Mouse (Mus musculus) CH12.LX (cell line): Measurements from ENCODE around the gene Marveld1. TPM values are rescaled to one million over a fixed set of nuclear protein-coding genes. Genes with fewer than 3 reads are reported as not detected.

Source experiments
- DNase-seq: peaks from one replicate; pipeline ENCODE4 v3.0.0-alpha.2; 2013; ENCODE audit errors: extremely low read depth
- H3K27ac ChIP-seq: 2 replicates; pipeline ENCODE4 v1.5.1; 2012; ENCODE audit warnings: low read depth, mild to moderate bottlenecking, control low read depth, moderate library complexity; ENCODE audit not compliant: insufficient read depth
- H3K27me3 ChIP-seq: replicated peaks from 2 replicates; pipeline ENCODE3; 2012; ENCODE audit warnings: inconsistent platforms
- H3K36me3 ChIP-seq, 2 experiments: replicated peaks in 1 of 2; 2 replicates each; pipeline versions ENCODE3 to v1.6.1; 2012; ENCODE audit warnings: inconsistent platforms in 1 of 2, low read length in 1 of 2, mild to moderate bottlenecking in 1 of 2, mixed read lengths in 1 of 2, moderate library complexity in 1 of 2; ENCODE audit not compliant: control insufficient read depth in 1 of 2, insufficient read depth in 1 of 2
- H3K4me1 ChIP-seq, 2 experiments: 2 replicates each; pipeline ENCODE4 v1.6.1; 2012; ENCODE audit warnings: inconsistent platforms in 1 of 2, moderate library complexity in 1 of 2; ENCODE audit not compliant: insufficient read depth in 2 of 2, control insufficient read depth in 1 of 2
- H3K4me2 ChIP-seq: 2 replicates; pipeline ENCODE4 v1.6.1; 2012; ENCODE audit warnings: low read depth, mild to moderate bottlenecking, control low read depth; ENCODE audit not compliant: poor library complexity, insufficient read depth, severe bottlenecking
- H3K4me3 ChIP-seq, 3 experiments: fragments of 150-350 bp in 1 of 3; sonication (generic) in 1 of 3; replicated peaks in 1 of 3; 2 replicates each; pipeline versions ENCODE3 to v1.5.1; 2011 to 2012; ENCODE audit warnings: low read depth in 2 of 3, low read length in 2 of 3, mild to moderate bottlenecking in 2 of 3, moderate library complexity in 2 of 3, control low read depth in 1 of 3, improper control_type of control experiment in 1 of 3, inconsistent platforms in 1 of 3, mixed read lengths in 1 of 3; ENCODE audit not compliant: poor library complexity in 1 of 3
- H3K79me2 ChIP-seq: replicated peaks from 2 replicates; pipeline ENCODE4 v1.6.1; 2012; ENCODE audit warnings: mild to moderate bottlenecking, moderate library complexity; ENCODE audit not compliant: control insufficient read depth, poor library complexity, insufficient read depth, severe bottlenecking; ENCODE audit errors: extremely low read depth
- H3K9ac ChIP-seq: 2 replicates; pipeline ENCODE4 v1.6.1; 2012; ENCODE audit warnings: low read depth, mild to moderate bottlenecking, control low read depth, moderate library complexity; ENCODE audit not compliant: insufficient read depth
- H3K9me3 ChIP-seq: replicated peaks from 2 replicates; pipeline ENCODE3; 2012; ENCODE audit warnings: low read length, inconsistent platforms, mixed read lengths
- BHLHE40 ChIP-seq: IDR thresholded peaks from 2 replicates; pipeline ENCODE4 v1.6.1; 2011; ENCODE audit warnings: mild to moderate bottlenecking, low read depth, low read length, improper control_type of control experiment
- CHD1 ChIP-seq: IDR thresholded peaks from 2 replicates; pipeline ENCODE4 v1.6.1; 2012; ENCODE audit warnings: low read depth, low read length, improper control_type of control experiment, inconsistent platforms
- CTCF ChIP-seq, 2 experiments: IDR thresholded peaks in 1 of 2; conservative IDR thresholded peaks in 1 of 2; 2 replicates each; pipeline ENCODE4 v1.5.1; 2011 to 2012; ENCODE audit warnings: low read depth in 2 of 2, low read length in 2 of 2, improper control_type of control experiment in 1 of 2, inconsistent platforms in 1 of 2, mild to moderate bottlenecking in 1 of 2, moderate library complexity in 1 of 2
- ELF1 ChIP-seq: IDR thresholded peaks from 2 replicates; pipeline ENCODE4 v1.6.1; 2014; ENCODE audit warnings: low read depth, mild to moderate bottlenecking, inconsistent platforms, low read length, improper control_type of control experiment
- GABPA ChIP-seq: IDR thresholded peaks from 2 replicates; pipeline ENCODE4 v1.6.1; 2012; ENCODE audit warnings: low read depth, low read length, improper control_type of control experiment, inconsistent platforms; ENCODE audit not compliant: insufficient replicate concordance
- HCFC1 ChIP-seq: IDR thresholded peaks from 2 replicates; pipeline ENCODE4 v1.6.1; 2012; ENCODE audit warnings: low read depth, mild to moderate bottlenecking, inconsistent platforms, low read length, improper control_type of control experiment
- JUND ChIP-seq: conservative IDR thresholded peaks from 2 replicates; pipeline ENCODE4 v1.6.1; 2011; ENCODE audit warnings: low read depth, low read length, improper control_type of control experiment
- MXI1 ChIP-seq: IDR thresholded peaks from 2 replicates; pipeline ENCODE4 v1.6.1; 2011; ENCODE audit warnings: mild to moderate bottlenecking, low read depth, low read length, improper control_type of control experiment
- NRF1 ChIP-seq: IDR thresholded peaks from 2 replicates; pipeline ENCODE4 v1.6.1; 2014; ENCODE audit warnings: low read depth, mild to moderate bottlenecking, inconsistent platforms, low read length, improper control_type of control experiment, moderate library complexity
- PAX5 ChIP-seq: IDR thresholded peaks from 2 replicates; pipeline ENCODE4 v1.6.1; 2012; ENCODE audit warnings: low read length, inconsistent platforms, mixed read lengths
- POLR2AphosphoS2 ChIP-seq: IDR thresholded peaks from 2 replicates; pipeline ENCODE4 v1.6.1; 2011; ENCODE audit warnings: low read depth, low read length, improper control_type of control experiment
- SMC3 ChIP-seq: IDR thresholded peaks from 2 replicates; pipeline ENCODE4 v1.6.1; 2011; ENCODE audit warnings: low read depth, low read length, improper control_type of control experiment
- TBP ChIP-seq: conservative IDR thresholded peaks from 2 replicates; pipeline ENCODE4 v1.6.1; 2011; ENCODE audit warnings: low read depth, low read length, improper control_type of control experiment
- TCF12 ChIP-seq: IDR thresholded peaks from 2 replicates; pipeline ENCODE4 v1.6.1; 2014; ENCODE audit warnings: low read depth, mild to moderate bottlenecking, inconsistent platforms, low read length, improper control_type of control experiment
- USF1 ChIP-seq: IDR thresholded peaks from 2 replicates; pipeline ENCODE4 v1.6.1; 2014; ENCODE audit warnings: low read depth, mild to moderate bottlenecking, inconsistent platforms, low read length, improper control_type of control experiment
- dilution Hi-C: fragments of 300-500 bp; cut with MboI; formaldehyde crosslinking; loops from 2 replicates; pipeline ENCODE4 v1.14.3; 2020; ENCODE audit warnings: low sequenced_read_pairs; ENCODE audit not compliant: extremely low pct_unique_long_range_greater_than_20kb, extremely low pct_ligation_motif_present
- in situ Hi-C: fragments of 300-500 bp; cut with MboI; formaldehyde crosslinking; loops from 3 replicates; pipeline ENCODE4 v1.14.3; 2019; ENCODE audit warnings: low sequenced_read_pairs, low pct_ligation_motif_present, low pct_unique_long_range_greater_than_20kb, mixed read lengths
- polyA plus RNA-seq: library from polyadenylated mRNA; unstranded; fragments of >175 nt; gene quantifications from 2 replicates; pipeline ENCODE4 v1.2.1, GENCODE M21; 2012; ENCODE audit warnings: low read depth; ENCODE audit not compliant: insufficient read length
- total RNA-seq, 2 experiments: library from RNA; depleted of rRNA; stranded (reverse); fragments of 300-350 nt in 1 of 2; fragments of >200 nt in 1 of 2; gene quantifications; 2 replicates each; pipeline ENCODE4 v1.2.3; 2012 to 2014

Gene Marveld1
- total and polyA plus RNA-seq, 3 experiments, result 0.07 TPM; not detected in 2

DNA sequence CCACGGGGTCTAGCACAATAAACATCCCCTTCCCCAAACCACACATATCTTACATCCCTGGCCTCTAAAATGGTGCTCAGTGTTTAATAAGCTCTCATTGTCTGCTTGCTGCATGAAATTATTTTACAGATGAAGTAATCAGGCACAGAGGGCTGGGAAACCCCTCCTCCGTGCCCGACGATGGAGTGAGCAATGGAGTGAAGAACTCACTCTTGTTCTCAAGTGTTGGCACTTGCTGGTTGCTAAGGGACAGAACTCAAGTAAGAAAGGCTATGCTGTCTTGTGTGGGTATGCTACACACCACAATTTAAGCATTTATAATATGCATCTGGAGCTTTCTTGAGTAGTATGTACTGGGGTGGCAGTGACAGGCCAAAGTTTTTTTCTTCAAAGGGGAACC is 2.0 kb upstream of the Marveld1 start:
- peaks cover 11% of the 10 kb centered on the region for H3K9me3 ChIP-seq
- H3K4me3 ChIP-seq, result no peak overlapping the region
- H3K9ac ChIP-seq, result no peak overlapping the region
- peaks cover 3% of the 10 kb centered on the region for H3K27me3 ChIP-seq
- dilution Hi-C loops (no loop called here), in situ Hi-C loops (no loop called here)
- peaks cover 4 to 17% of the 10 kb centered on the region in 2 experiments; a peak in 2 of 4 replicates for H3K4me1 ChIP-seq
- no peak for TF ChIP-seq SMC3
- TF ChIP-seq ELF1, result no peak
- TF ChIP-seq HCFC1, result no peak
- TF ChIP-seq JUND, result no peak
- no peak for TF ChIP-seq POLR2AphosphoS2
- TF ChIP-seq PAX5, result no peak
- TF ChIP-seq MXI1, result no peak
- no peak for TF ChIP-seq BHLHE40
- TF ChIP-seq TBP, result no peak
- no peak for TF ChIP-seq CHD1
- no peak for TF ChIP-seq GABPA
- no peaks in the 10 kb centered on the region for H3K36me3 ChIP-seq
- no peak overlapping the region for H3K4me2 ChIP-seq
- H3K79me2 ChIP-seq, result no peaks in the 10 kb centered on the region
- no peak overlapping the region for H3K27ac ChIP-seq
- no peak for DNase-seq

GRCm38 (mm10) chr19:42145731-42146130 is 1.5 kb upstream of the Marveld1 start:
- Histone ChIP-seq H3K27me3 (peaks cover 3% of the 10 kb centered on the region), H3K36me3 (no peaks in the 10 kb centered on the region), H3K4me1 (peaks cover 4 to 14% of the 10 kb centered on the region in 2 experiments; a peak in 2 of 4 replicates), H3K9me3 (peaks cover 11% of the 10 kb centered on the region), H3K27ac (no peak overlapping the region), H3K4me3 (no peak overlapping the region), H3K9ac (no peak overlapping the region), H3K79me2 (no peaks in the 10 kb centered on the region), H3K4me2 (no peak overlapping the region)
- TF ChIP-seq BHLHE40 (no peak), CTCF (conservative IDR thresholded peaks at IDR 0.05 in 1 of 2, IDR thresholded peaks at IDR 0.05 in 1 of 2; ENCODE audit: low read depth in 2 of 2, low read length in 2 of 2) (no peak), NRF1 (no peak), USF1 (no peak), TCF12 (no peak), HCFC1 (no peak)
- dilution Hi-C loops (no loop called here), in situ Hi-C loops (no loop called here)
- DNase-seq, result no peak
